Mouse (Mus musculus) liver, adult 2 months (tissue): ENCODE measurements around the gene Srsf10. TPM values are rescaled to one million over a fixed set of nuclear protein-coding genes. Genes with fewer than 3 reads are reported as not detected.

Source experiments
- DNase-seq: peaks from one replicate; pipeline ENCODE4 v3.0.0-alpha.2; 2011; ENCODE audit warnings: low read depth, low spot score; ENCODE audit errors: extremely low read depth
- H3K27ac ChIP-seq: fragments of 200-500 bp; replicated peaks from 2 replicates; pipeline ENCODE4 v1.5.1; 2012; ENCODE audit warnings: low read depth, mild to moderate bottlenecking, control low read depth, inconsistent platforms, low read length; ENCODE audit not compliant: insufficient read depth
- H3K27me3 ChIP-seq: fragments of 200-500 bp; 2 replicates; pipeline ENCODE4 v1.6.1; 2012; ENCODE audit warnings: mild to moderate bottlenecking, moderate library complexity, low read length, inconsistent platforms; ENCODE audit not compliant: control insufficient read depth, insufficient read depth
- H3K36me3 ChIP-seq: fragments of 200-500 bp; 2 replicates; pipeline ENCODE4 v1.6.1; 2012; ENCODE audit warnings: low read length, inconsistent platforms; ENCODE audit not compliant: control insufficient read depth, insufficient read depth
- H3K4me1 ChIP-seq: fragments of 200-500 bp; 2 replicates; pipeline ENCODE4 v1.6.1; 2011; ENCODE audit warnings: low read length; ENCODE audit not compliant: control insufficient read depth, insufficient read depth
- H3K4me3 ChIP-seq: fragments of 200-500 bp; 2 replicates; pipeline ENCODE4 v1.5.1; 2011; ENCODE audit warnings: low read depth, mild to moderate bottlenecking, control low read depth, low read length, moderate library complexity; ENCODE audit not compliant: insufficient read depth
- H3K79me2 ChIP-seq: fragments of 200-500 bp; 2 replicates; pipeline ENCODE4 v1.6.1; 2012; ENCODE audit warnings: inconsistent platforms, mild to moderate bottlenecking, low read length, moderate library complexity; ENCODE audit not compliant: control insufficient read depth, insufficient read depth
- H3K9ac ChIP-seq: fragments of 200-500 bp; 2 replicates; pipeline ENCODE4 v1.6.1; 2012; ENCODE audit warnings: low read depth, mild to moderate bottlenecking, control low read depth, inconsistent platforms, low read length
- CTCF ChIP-seq: fragments of 200-500 bp; IDR thresholded peaks from 2 replicates; pipeline ENCODE4 v1.5.1; 2011; ENCODE audit warnings: low read depth, low read length, control low read depth
- POLR2A ChIP-seq: fragments of 200-500 bp; IDR thresholded peaks from 2 replicates; pipeline ENCODE4 v1.6.1; 2011; ENCODE audit warnings: low read length, control low read depth; ENCODE audit not compliant: insufficient read depth; ENCODE audit errors: extremely low read depth
- WGBS: fragments of 180-500 bp; shearing (Covaris S2); methylation state at CpG from one replicate; pipeline ENCODE4 v1.1.7; 2018; 5-methylcytosine and 5-hydroxymethylcytosine counted together
- polyA plus RNA-seq: library from polyadenylated mRNA; depleted of rRNA; stranded (reverse); fragments of >200 nt; gene quantifications from 2 replicates; pipeline ENCODE4 v1.2.3, GENCODE M21; 2012; rRNA removed
- total RNA-seq: library from RNA; depleted of rRNA; stranded (reverse); fragments of >200 nt; gene quantifications from 2 replicates; pipeline ENCODE4 v1.2.3, GENCODE M21; 2014; rRNA removed

The Srsf10 gene
- total RNA-seq, result 32.9 and 37.0 TPM in 2 replicates
- polyA plus RNA-seq, result 31.3 and 36.4 TPM in 2 replicates

DNA sequence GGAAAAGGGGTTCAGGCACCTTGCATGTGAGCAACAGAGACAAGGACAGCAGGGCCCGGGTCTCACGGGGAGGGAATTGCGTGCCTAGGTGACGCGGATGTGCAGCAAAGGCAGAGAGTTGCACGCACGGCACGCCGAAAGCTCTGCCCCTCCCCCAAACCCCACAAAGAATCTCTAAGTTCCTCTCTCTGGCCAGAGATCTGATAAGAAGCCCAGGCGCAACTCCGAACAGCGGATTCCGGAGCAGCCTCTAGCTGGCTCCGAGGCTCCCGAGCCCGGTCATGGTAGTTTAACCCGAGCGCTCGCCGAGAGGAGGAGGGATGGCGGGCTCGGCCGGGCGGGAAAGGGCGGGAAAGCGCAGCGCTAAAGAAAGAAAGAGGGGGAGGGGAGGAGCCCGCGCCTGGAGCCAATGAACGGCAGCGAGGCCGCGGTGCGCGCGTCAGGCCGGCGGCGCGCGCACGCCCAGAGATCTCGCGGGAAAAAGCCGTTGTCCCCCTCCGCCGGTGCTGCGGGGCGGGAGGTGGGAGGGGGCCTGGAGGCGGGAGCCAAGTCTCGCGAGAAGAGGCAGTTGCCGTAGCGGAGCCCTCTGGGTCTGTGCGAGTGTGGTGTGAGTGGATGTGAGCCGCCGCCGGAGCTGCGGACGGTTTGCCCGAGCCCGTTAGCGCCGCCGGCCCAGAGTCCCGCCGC lies at the start of gene Srsf10:
Srsf10 (plus strand) TSS at position 212 of the 687 bp plus-strand sequence.
- Histone ChIP-seq H3K36me3 (no peaks in the 10 kb centered on the region), H3K9ac (peak within 1 kb of the TSS; percentile 93), H3K4me3 (peak within 1 kb of the TSS; percentile 84), H3K27ac (peak within 1 kb of the TSS; percentile 89), H3K79me2 (peaks cover 12% of the 10 kb centered on the region; the same call in 1 of the 2 replicates), H3K4me1 (peaks cover 6% of the 10 kb centered on the region), H3K27me3 (no peaks in the 10 kb centered on the region)
- TF ChIP-seq POLR2A, result peak; percentile 83
- TF ChIP-seq CTCF, result no peak
- under 1% methylated on average over 62 of the region's 67 CpGs for WGBS
- DNase-seq, result peak; percentile 86

DNA sequence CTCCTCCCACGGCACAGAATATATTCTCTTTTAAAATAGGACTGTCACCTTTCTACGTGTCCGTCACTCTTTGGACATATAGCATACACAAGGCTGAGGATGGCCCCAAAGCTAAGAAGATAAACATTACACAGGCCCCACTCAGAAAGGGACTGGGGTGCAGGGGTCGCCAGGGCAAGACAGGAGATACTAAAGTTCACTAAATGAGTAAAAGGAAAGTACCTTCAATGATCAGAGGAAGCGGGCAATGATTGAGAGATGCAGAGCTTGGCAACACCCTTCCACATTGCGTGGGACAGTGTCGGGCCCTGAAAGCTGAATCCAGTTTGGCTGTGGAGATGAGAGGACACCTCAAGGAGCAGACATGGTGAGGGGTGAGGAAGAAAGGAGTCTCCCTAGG lies 40.7 kb upstream of the Srsf10 start:
- TF ChIP-seq POLR2A, result no peak
- TF ChIP-seq CTCF, result no peak
- H3K4me3 ChIP-seq, result no peak overlapping the region
- WGBS, result 90% methylated on average over 7 of the region's 7 CpGs
- H3K27ac ChIP-seq, result no peak overlapping the region
- no peaks in the 10 kb centered on the region for H3K27me3 ChIP-seq
- DNase-seq, result no peak
- no peak overlapping the region for H3K9ac ChIP-seq
- peaks cover 5% of the 10 kb centered on the region for H3K4me1 ChIP-seq
- H3K36me3 ChIP-seq, result no peaks in the 10 kb centered on the region
- no peaks in the 10 kb centered on the region for H3K79me2 ChIP-seq

- Histone ChIP-seq H3K79me2 (no peaks in the 10 kb centered on the region), H3K36me3 (no peaks in the 10 kb centered on the region), H3K27me3 (no peaks in the 10 kb centered on the region), H3K4me1 (peaks cover 5% of the 10 kb centered on the region), H3K27ac (no peak overlapping the region), H3K4me3 (no peak overlapping the region), H3K9ac (no peak overlapping the region)
- peak; percentile 37 for DNase-seq
- no peak for TF ChIP-seq POLR2A
- TF ChIP-seq CTCF, result peak; percentile 42; the same call in 1 of the 2 replicates
- WGBS, result 32% methylated on average over 12 of the region's 12 CpGs
These were observed 38.5 kb upstream of the Srsf10 start for GRCm38 (mm10) chr4:135816905-135817622.

- H3K79me2 ChIP-seq, result no peaks in the 10 kb centered on the region
- no peak for TF ChIP-seq POLR2A
- TF ChIP-seq CTCF, result no peak
- peak; percentile 88 for DNase-seq
- peaks cover 5% of the 10 kb centered on the region for H3K4me1 ChIP-seq
- no peaks in the 10 kb centered on the region for H3K36me3 ChIP-seq
- no peaks in the 10 kb centered on the region for H3K27me3 ChIP-seq
- WGBS, result 49% methylated on average over 3 of the region's 3 CpGs
- H3K4me3 ChIP-seq, result no peak overlapping the region
- H3K9ac ChIP-seq, result no peak overlapping the region
- peak overlapping the region; percentile 18; the same call in 1 of the 2 replicates for H3K27ac ChIP-seq
These were observed 37.2 kb upstream of the Srsf10 start for GRCm38 (mm10) chr4:135818366-135818765.

- peaks cover 5% of the 10 kb centered on the region for H3K4me1 ChIP-seq
- peak; percentile 71 for DNase-seq
- no peak overlapping the region for H3K9ac ChIP-seq
- H3K27me3 ChIP-seq, result no peaks in the 10 kb centered on the region
- H3K79me2 ChIP-seq, result no peaks in the 10 kb centered on the region
- H3K4me3 ChIP-seq, result no peak overlapping the region
- H3K36me3 ChIP-seq, result no peaks in the 10 kb centered on the region
- 65% methylated on average over 17 of the region's 17 CpGs for WGBS
- peak overlapping the region; percentile 23; the same call in 1 of the 2 replicates for H3K27ac ChIP-seq
- TF ChIP-seq POLR2A, result no peak
- TF ChIP-seq CTCF, result no peak
These were observed 35.6 kb upstream of the Srsf10 start for GRCm38 (mm10) chr4:135819826-135820526.
